Mouse (Mus musculus) kidney, adult 10 weeks (tissue): Measurements from ENCODE around the gene Olfr786. TPM values are rescaled to one million over a fixed set of nuclear protein-coding genes. Genes with fewer than 3 reads are reported as not detected.

ENCODE experiments used
- polyA plus RNA-seq: library from polyadenylated mRNA; stranded (reverse); fragments of 350-450 nt; fragmentation: Illumina TruSeq; extraction: RNeasy Lipid Tissue Mini Kit (QIAGEN cat#74804); gene quantifications from one replicate; pipeline ENCODE4 v1.2.3, GENCODE M21; 2014; ENCODE audit warnings: low read depth, low replicate concordance

The Olfr786 gene
- polyA plus RNA-seq = not detected

DNA sequence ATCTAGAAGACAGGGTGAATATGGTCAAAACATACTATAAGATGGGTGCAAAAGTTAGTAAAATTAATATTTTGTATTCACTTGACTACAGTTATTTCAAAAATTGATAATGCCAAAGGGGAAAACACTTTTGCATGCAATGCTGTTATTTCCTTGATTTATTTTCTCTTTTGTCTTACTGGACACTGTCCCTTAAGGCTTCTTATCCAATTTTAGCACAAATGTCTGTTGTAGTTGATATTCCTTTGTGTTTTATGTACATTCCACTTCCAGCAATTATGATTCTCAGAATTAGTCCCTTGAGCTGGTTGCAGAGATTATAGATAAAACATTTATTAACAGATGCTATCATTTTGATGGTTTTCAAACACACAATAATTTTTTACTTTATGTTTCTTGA is at the start of gene Olfr786:
Gene Olfr786, plus strand, starts transcription at position 301 of the 400 bp plus-strand sequence.

GRCm38 (mm10) chr10:129383783-129384182 is 43.3 kb upstream of the Olfr786 start, which contains the start of gene Olfr784:
Gene Olfr784 (plus strand): TSS chr10:129384083.

DNA sequence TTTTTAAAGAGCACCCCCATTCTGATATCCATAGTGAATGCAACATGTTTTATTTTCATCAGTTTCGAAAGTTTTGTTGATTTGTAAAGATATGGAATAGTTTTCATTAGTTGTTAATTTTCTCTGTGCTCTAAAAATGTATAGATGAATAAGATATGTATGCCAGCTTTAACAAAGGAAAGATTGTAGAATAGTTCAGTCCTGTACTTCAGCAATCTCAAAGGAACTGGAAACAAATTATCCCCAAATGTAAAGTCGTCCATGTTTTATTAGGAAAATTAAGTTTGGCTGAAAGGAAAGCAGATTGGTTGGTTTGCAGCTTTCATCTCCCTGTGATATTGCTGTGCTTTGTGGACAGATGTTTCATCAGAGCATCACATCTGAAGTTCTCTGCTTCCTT is 22.0 kb upstream of the Olfr786 start, which contains the start of gene Olfr785:
Gene Olfr785, plus strand, starts transcription at position 301 of the 400 bp plus-strand sequence.

GRCm38 (mm10) chr10:129461562-129461961 is 34.5 kb downstream of the Olfr786 start, which contains the start of gene Olfr787:
Gene Olfr787 (plus strand): TSS chr10:129461862.

GRCm38 (mm10) chr10:129470698-129471097 is 43.6 kb downstream of the Olfr786 start, which contains the start of gene Olfr788:
Gene Olfr788 (plus strand): TSS chr10:129470998.

DNA sequence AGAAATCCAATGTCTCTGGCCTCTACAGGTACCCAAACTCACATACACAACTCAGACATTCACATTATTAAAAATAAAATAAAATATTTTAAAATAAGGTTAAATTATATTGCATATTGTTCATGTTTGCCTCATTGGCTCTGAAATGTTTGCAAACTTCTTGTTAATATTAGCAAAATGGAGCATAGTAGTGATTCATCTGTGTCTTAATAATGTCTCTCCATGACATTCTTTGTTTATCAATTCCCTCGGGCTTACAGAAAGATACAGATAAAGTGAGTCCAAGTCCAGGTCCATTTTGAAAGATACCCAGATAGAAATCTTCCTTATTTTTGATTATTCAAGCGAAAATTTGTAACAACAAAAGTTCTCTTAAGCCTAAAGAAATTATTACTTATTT is 57.3 kb downstream of the Olfr786 start, which contains the start of gene Olfr789:
Gene Olfr789, plus strand, starts transcription at position 301 of the 400 bp plus-strand sequence.

Other genes starting within 250 kb of the Olfr786 start
- not detected for gene Olfr772, start 249.4 kb upstream of the Olfr786 start, polyA plus RNA-seq
- gene Olfr773, start 239.9 kb upstream of the Olfr786 start, polyA plus RNA-seq = not detected
- gene Olfr774, start 191.1 kb upstream of the Olfr786 start, polyA plus RNA-seq = not detected
- not detected for gene Olfr775, start 178.9 kb upstream of the Olfr786 start, polyA plus RNA-seq
- gene Olfr776, start 168.2 kb upstream of the Olfr786 start, polyA plus RNA-seq = not detected
- not detected for gene Olfr777, start 155.8 kb upstream of the Olfr786 start, polyA plus RNA-seq
- gene Olfr780, start 109.2 kb upstream of the Olfr786 start, polyA plus RNA-seq = not detected
- not detected for gene Olfr781, start 98.5 kb upstream of the Olfr786 start, polyA plus RNA-seq
- gene Olfr782, start 78.5 kb upstream of the Olfr786 start, polyA plus RNA-seq = not detected
- not detected for gene Olfr784, start 43.2 kb upstream of the Olfr786 start, polyA plus RNA-seq
- gene Olfr785, start 21.9 kb upstream of the Olfr786 start, polyA plus RNA-seq = not detected
- gene Olfr787, start 34.6 kb downstream of the Olfr786 start, polyA plus RNA-seq = not detected
- not detected for gene Olfr788, start 43.7 kb downstream of the Olfr786 start, polyA plus RNA-seq
- gene Olfr789, start 57.4 kb downstream of the Olfr786 start, polyA plus RNA-seq = not detected
- gene Olfr790, start 71.2 kb downstream of the Olfr786 start, polyA plus RNA-seq = not detected
- gene Olfr791, start 94.5 kb downstream of the Olfr786 start, polyA plus RNA-seq = not detected
- gene Olfr792, start 111.9 kb downstream of the Olfr786 start, polyA plus RNA-seq = not detected
- gene Olfr794, start 140.3 kb downstream of the Olfr786 start, polyA plus RNA-seq = not detected
- gene Olfr796, start 185.3 kb downstream of the Olfr786 start, polyA plus RNA-seq = not detected
- gene Olfr798, start 200.6 kb downstream of the Olfr786 start, polyA plus RNA-seq = not detected
- not detected for gene Olfr799, start 210.2 kb downstream of the Olfr786 start, polyA plus RNA-seq
- not detected for gene Olfr800, start 230.4 kb downstream of the Olfr786 start, polyA plus RNA-seq
- gene Olfr801, start 246.6 kb downstream of the Olfr786 start, polyA plus RNA-seq = not detected